Mouse (Mus musculus): ENCODE data around the gene Lrrc19. TPM values are rescaled to one million over a fixed set of nuclear protein-coding genes. Genes with fewer than 3 reads are reported as not detected.

The Lrrc19 gene
- polyA plus RNA-seq, 1 experiment from 2014 or later = 1.7 TPM

GRCm38 (mm10) chr4:94620077-94620476 is 29.9 kb downstream of the Lrrc19 start:
- Histone ChIP-seq H3K36me3 (peaks cover 9% of the 10 kb centered on the region), H3K9me3 (no peaks in the 10 kb centered on the region), H3K4me2 (replicated peaks) (no peak overlapping the region), H3K4me3 (no peak overlapping the region), H3K27me3 (no peaks in the 10 kb centered on the region), H3K9ac (no peak overlapping the region), H3K4me1 (no peaks in the 10 kb centered on the region), H3K27ac (0 out of 2 replicates have a peak overlapping the region, but pooled peaks have one; percentile 19)
- WGBS = 63% methylated on average over 2 of the region's 2 CpGs
- ATAC-seq (ENCODE audit: insufficient number of reproducible peaks, insufficient read depth, low FRiP score, low TSS enrichment) = no peak

GRCm38 (mm10) chr4:94614627-94615006 is 35.3 kb downstream of the Lrrc19 start:
- H3K9ac ChIP-seq = peak overlapping the region; percentile 74
- WGBS = under 1% methylated on average over 18 of the region's 18 CpGs
- H3K36me3 ChIP-seq = no peaks in the 10 kb centered on the region; the same call in 1 of the 2 replicates
- H3K4me1 ChIP-seq = no peaks in the 10 kb centered on the region
- peak overlapping the region; percentile 65 for H3K4me3 ChIP-seq
- H3K27me3 ChIP-seq = no peaks in the 10 kb centered on the region
- H3K4me2 ChIP-seq (replicated peaks) = peak overlapping the region; percentile 64
- peak; percentile 72 for ATAC-seq (ENCODE audit: insufficient number of reproducible peaks, insufficient read depth, low FRiP score, low TSS enrichment)
- peak overlapping the region; percentile 81 for H3K27ac ChIP-seq
- no peaks in the 10 kb centered on the region for H3K9me3 ChIP-seq

DNA sequence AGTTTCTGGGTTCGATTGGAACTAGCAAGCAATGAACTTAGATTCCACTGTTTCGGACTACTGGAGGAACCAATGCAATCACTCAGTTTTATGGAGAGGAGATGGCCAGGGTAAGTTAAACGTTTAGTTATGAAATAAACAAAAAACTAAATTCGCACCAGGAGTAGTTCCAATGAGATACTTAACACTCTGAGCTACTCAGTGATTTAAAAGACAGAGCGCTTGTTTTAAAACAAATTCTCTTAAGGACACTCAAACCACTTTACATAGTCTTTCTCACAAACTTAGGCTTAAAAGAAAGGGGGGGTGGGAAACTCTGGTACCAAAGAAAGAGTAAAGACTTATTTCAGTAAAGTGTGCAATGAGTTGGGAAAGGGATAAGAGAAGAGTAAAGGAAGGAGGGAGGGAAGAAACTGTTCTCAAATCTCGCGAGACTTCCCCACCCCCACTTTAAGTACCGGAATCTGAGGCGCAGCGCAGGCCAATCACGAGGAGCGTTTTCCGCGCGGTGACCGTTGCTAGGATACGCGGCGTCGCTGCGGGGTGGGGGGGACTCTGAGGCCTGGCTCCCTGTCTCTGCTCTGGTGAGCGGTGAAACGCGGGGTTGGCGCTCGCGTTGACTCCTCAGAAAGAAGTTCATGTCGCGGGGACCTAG is 35.8 kb downstream of the Lrrc19 start, which contains the start of gene Ift74:
Gene Ift74, plus strand, starts transcription at position 520 of the 655 bp plus-strand sequence.
- H3K4me1 ChIP-seq = no peaks in the 10 kb centered on the region
- no peaks in the 10 kb centered on the region for H3K27me3 ChIP-seq
- WGBS = 2% methylated on average over 29 of the region's 29 CpGs
- H3K36me3 ChIP-seq = no peaks in the 10 kb centered on the region; the same call in 1 of the 2 replicates
- peak within 1 kb of the TSS; percentile 65 for H3K4me3 ChIP-seq
- ATAC-seq (ENCODE audit: insufficient number of reproducible peaks, insufficient read depth, low FRiP score, low TSS enrichment) = peak; percentile 99
- no peaks in the 10 kb centered on the region for H3K9me3 ChIP-seq
- H3K9ac ChIP-seq = peak within 1 kb of the TSS; percentile 74
- H3K4me2 ChIP-seq (replicated peaks) = peak within 1 kb of the TSS; percentile 64
- H3K27ac ChIP-seq = peak within 1 kb of the TSS; percentile 81

DNA sequence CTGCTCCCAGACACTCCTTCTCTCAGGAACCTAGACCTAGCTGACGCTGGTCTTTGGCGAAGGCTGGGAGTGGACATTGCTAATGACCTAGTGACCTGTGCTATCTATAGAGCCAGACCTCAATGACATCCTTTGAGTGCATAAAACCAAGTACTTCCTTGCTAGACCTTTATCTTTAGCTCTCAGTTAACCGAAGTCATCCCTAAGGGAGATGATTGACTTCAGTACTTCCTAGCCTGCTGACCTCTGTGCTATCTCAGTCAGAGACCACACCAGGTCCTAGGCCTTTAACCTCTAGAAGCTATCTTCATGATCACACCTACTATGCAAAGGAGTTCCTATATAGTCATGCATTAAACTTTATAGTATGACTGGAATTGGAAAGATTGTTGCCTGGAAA is 39.6 kb downstream of the Lrrc19 start:
- H3K36me3 ChIP-seq = no peaks in the 10 kb centered on the region
- no peak overlapping the region for H3K9ac ChIP-seq
- WGBS = 79% methylated on average over 3 of the region's 3 CpGs
- H3K4me3 ChIP-seq = no peak overlapping the region
- H3K4me2 ChIP-seq (replicated peaks) = no peak overlapping the region
- H3K4me1 ChIP-seq = no peaks in the 10 kb centered on the region
- no peak for ATAC-seq (ENCODE audit: insufficient number of reproducible peaks, insufficient read depth, low FRiP score, low TSS enrichment)
- no peaks in the 10 kb centered on the region for H3K27me3 ChIP-seq
- no peaks in the 10 kb centered on the region for H3K9me3 ChIP-seq
- no peak overlapping the region for H3K27ac ChIP-seq

DNA sequence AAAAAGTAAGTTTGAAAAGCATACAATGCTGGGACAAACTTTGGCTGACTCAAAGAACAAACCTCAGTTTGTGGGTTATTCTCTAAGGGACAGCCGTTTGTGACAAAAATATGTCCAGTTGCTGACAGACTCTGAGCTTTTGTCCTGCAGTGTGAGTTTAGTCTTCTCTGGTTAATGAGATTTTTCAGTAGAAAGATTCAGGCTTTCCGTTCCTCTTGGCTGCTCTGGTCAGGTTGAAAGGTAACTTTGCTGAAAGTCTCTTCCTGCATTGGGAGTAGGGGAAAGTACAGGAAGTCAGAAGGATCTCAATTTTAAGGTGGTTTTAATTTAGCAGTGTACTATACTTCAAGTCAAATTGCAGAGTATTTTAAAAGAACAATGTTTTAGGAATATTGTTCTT is 44.4 kb downstream of the Lrrc19 start:
- no peaks in the 10 kb centered on the region for H3K9me3 ChIP-seq
- H3K4me1 ChIP-seq = peaks cover 15% of the 10 kb centered on the region
- no peak overlapping the region for H3K4me2 ChIP-seq (replicated peaks)
- ATAC-seq (ENCODE audit: insufficient number of reproducible peaks, insufficient read depth, low FRiP score, low TSS enrichment) = no peak
- no peak overlapping the region for H3K4me3 ChIP-seq
- no peaks in the 10 kb centered on the region for H3K27me3 ChIP-seq
- 91% methylated on average over 2 of the region's 2 CpGs for WGBS
- H3K27ac ChIP-seq = no peak overlapping the region
- H3K36me3 ChIP-seq = no peaks in the 10 kb centered on the region
- no peak overlapping the region for H3K9ac ChIP-seq

DNA sequence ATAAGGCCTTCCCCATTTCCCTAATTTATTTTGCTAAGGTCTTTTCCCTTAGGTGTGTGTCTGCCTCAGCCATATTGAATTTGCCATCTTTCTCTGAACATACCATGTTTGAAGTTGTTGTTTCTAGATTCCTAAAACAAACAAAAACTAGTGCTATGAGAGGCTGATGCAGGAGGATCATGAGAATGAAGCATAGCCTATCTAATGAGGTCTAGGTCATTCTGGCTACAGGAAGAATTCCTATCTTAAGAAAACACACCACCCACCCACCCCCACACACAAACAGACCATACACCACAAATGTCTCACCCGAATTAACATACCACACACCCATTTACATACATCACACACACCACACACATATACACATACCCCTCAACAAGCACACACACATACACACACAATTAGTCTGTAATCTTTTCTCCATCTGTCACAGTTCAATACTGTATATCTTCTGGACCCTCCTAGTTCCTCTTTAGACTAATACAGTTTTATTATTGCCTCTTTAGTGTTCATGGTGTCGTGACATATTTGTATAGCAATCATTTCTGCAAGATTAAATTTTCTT is 45.4 kb downstream of the Lrrc19 start:
- Histone ChIP-seq H3K4me3 (no peak overlapping the region), H3K36me3 (no peaks in the 10 kb centered on the region), H3K9ac (no peak overlapping the region), H3K4me2 (replicated peaks) (peak overlapping the region; percentile 64), H3K9me3 (no peaks in the 10 kb centered on the region), H3K4me1 (peaks cover 17% of the 10 kb centered on the region), H3K27me3 (no peaks in the 10 kb centered on the region), H3K27ac (no peak overlapping the region)
- no peak for ATAC-seq (ENCODE audit: insufficient number of reproducible peaks, insufficient read depth, low FRiP score, low TSS enrichment)
- 91% methylated on average over 2 of the region's 2 CpGs for WGBS

DNA sequence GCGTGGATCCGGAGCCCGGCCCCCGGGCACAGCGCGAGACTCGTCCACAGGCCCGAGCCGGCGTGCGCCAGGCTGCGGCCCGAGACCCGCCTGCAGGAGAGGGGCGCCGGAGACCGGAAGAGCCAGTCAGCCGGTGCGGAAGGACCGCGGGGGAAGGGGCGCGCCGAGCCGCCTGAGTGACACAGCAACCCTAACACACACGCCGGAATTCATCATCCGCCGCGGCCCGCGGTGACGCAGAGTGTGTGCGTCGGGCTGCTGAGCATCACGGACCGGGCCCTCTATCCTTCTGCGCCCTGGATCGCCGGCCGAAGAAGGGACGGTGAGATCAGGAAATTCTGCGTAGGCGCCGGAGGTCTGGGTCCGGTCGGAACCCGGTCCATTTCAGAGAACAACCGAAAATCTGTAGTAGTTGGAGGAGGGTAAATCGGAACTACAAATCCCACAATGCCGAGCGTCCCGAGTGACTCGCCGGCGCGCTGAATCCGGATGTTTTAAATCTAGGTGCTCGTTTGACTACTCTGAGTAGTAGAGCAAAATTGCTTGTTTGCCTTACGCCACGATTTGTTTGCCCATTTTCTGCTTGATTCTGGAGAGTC is 46.8 kb downstream of the Lrrc19 start, which contains the start of gene Plaa:
Gene Plaa, minus strand, starts transcription at position 214 of the 599 bp plus-strand sequence.
- WGBS = 0% methylated on average over 56 of the region's 61 CpGs
- H3K9me3 ChIP-seq = no peaks in the 10 kb centered on the region
- no peaks in the 10 kb centered on the region for H3K27me3 ChIP-seq
- H3K4me3 ChIP-seq = peak within 1 kb of the TSS; percentile 96
- peak within 1 kb of the TSS; percentile 68 for H3K4me2 ChIP-seq (replicated peaks)
- ATAC-seq (ENCODE audit: insufficient number of reproducible peaks, insufficient read depth, low FRiP score, low TSS enrichment) = peak; percentile 99
- H3K9ac ChIP-seq = peak within 1 kb of the TSS; percentile 94
- peak within 1 kb of the TSS; percentile 88 for H3K27ac ChIP-seq
- H3K4me1 ChIP-seq = peaks cover 17% of the 10 kb centered on the region
- no peaks in the 10 kb centered on the region for H3K36me3 ChIP-seq

DNA sequence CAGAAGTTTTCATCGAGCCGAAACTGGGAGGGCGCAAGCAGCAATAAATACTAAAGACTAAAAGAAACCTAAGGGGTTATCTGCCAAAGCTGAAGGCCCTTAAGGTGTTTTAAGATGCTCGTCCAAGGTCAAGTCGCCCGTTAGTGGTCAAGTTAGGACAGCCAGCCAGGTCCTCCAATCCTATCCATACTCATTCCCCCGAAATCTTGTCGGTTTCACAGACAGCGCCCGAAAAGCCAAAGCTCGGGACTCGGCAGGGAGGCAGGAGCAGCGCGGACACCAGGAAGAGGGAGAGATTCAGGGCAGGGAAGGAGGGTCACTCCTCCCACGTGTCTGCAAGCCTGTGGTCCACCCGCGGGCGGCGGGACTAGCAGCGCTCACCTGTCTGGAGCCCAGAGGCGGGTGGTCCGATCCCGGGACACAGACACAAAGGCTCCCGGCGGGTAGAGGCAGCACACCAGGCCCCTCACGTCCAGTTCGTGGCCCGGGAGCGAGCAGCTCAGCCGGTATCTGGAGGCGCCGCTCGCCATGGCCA is 47.4 kb downstream of the Lrrc19 start:
- peak overlapping the region; percentile 96 for H3K4me3 ChIP-seq
- no peaks in the 10 kb centered on the region for H3K36me3 ChIP-seq
- no peaks in the 10 kb centered on the region for H3K9me3 ChIP-seq
- H3K9ac ChIP-seq = peak overlapping the region; percentile 94
- peak overlapping the region; percentile 88 for H3K27ac ChIP-seq
- WGBS = under 1% methylated on average over 33 of the region's 33 CpGs
- peaks cover 17% of the 10 kb centered on the region for H3K4me1 ChIP-seq
- no peaks in the 10 kb centered on the region for H3K27me3 ChIP-seq
- peak overlapping the region; percentile 68 for H3K4me2 ChIP-seq (replicated peaks)
- ATAC-seq (ENCODE audit: insufficient number of reproducible peaks, insufficient read depth, low FRiP score, low TSS enrichment) = peak; percentile 79

DNA sequence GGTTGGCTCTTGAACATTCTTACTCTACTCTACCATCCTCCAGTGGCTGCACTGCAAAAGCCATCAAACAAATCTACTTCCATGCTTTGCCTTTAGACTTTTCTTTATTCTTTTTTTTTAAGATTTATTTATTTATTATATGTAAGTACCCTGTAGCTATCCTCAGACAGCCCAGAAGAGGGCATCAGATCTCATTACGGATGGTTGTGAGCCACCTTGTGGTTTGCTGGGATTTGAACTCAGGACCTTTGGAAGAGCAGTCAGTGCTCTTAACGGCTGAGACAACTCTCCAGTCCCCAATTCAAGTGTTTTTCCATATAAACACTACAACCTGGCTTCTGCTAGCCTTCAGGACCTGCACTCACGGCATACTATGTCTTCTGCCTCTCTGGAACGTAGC is 48.5 kb downstream of the Lrrc19 start:
- 83% methylated on average over 4 of the region's 4 CpGs for WGBS

DNA sequence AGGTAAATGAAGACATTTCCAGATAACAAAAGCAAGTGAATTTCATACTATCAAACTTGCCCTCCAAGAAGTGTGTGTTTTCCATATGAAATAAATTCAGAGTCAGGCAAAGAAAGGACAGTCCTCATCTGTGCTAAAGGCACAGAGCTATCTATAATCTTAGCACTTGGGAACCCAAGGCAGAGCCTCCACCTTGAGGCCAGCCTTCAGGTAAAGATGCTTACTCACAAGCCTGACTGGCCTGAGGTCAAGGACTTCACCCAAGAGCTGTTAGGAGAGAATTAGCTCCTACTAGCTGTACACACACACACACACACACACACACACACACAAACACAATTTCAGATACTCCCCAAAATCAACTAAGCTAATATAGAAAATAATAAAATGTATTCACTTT is 57.2 kb downstream of the Lrrc19 start:
- H3K4me2 ChIP-seq (replicated peaks) = no peak overlapping the region

More for the DNA sequence above, 48.5 kb downstream of the Lrrc19 start:
- Histone ChIP-seq H3K4me1 (peaks cover 17% of the 10 kb centered on the region), H3K4me3 (peak overlapping the region; percentile 96; the same call in 1 of the 2 replicates), H3K36me3 (no peaks in the 10 kb centered on the region), H3K27me3 (no peaks in the 10 kb centered on the region), H3K9me3 (no peaks in the 10 kb centered on the region), H3K9ac (no peak overlapping the region), H3K4me2 (replicated peaks) (peak overlapping the region; percentile 68), H3K27ac (no peak overlapping the region)
- no peak for ATAC-seq (ENCODE audit: insufficient number of reproducible peaks, insufficient read depth, low FRiP score, low TSS enrichment)

GRCm38 (mm10) chr4:94591765-94592381 is 58.1 kb downstream of the Lrrc19 start:
- no peak overlapping the region for H3K9ac ChIP-seq
- H3K4me2 ChIP-seq (replicated peaks) = no peak overlapping the region
- H3K27me3 ChIP-seq = no peaks in the 10 kb centered on the region
- H3K9me3 ChIP-seq = no peaks in the 10 kb centered on the region
- 92% methylated on average over 4 of the region's 4 CpGs for WGBS
- H3K27ac ChIP-seq = no peak overlapping the region
- H3K4me1 ChIP-seq = no peaks in the 10 kb centered on the region
- no peak overlapping the region for H3K4me3 ChIP-seq
- H3K36me3 ChIP-seq = no peaks in the 10 kb centered on the region
- no peak for ATAC-seq (ENCODE audit: insufficient number of reproducible peaks, insufficient read depth, low FRiP score, low TSS enrichment)

More for the DNA sequence above, 57.2 kb downstream of the Lrrc19 start:
- H3K9ac ChIP-seq = no peak overlapping the region
- H3K27ac ChIP-seq = no peak overlapping the region
- no peaks in the 10 kb centered on the region for H3K36me3 ChIP-seq
- H3K4me3 ChIP-seq = no peak overlapping the region
- H3K27me3 ChIP-seq = no peaks in the 10 kb centered on the region
- H3K4me1 ChIP-seq = no peaks in the 10 kb centered on the region
- H3K9me3 ChIP-seq = no peaks in the 10 kb centered on the region
- no peak for ATAC-seq (ENCODE audit: insufficient number of reproducible peaks, insufficient read depth, low FRiP score, low TSS enrichment)
